ENCODE assay signal across 8 mouse cellular contexts in the genomic region with DNA sequence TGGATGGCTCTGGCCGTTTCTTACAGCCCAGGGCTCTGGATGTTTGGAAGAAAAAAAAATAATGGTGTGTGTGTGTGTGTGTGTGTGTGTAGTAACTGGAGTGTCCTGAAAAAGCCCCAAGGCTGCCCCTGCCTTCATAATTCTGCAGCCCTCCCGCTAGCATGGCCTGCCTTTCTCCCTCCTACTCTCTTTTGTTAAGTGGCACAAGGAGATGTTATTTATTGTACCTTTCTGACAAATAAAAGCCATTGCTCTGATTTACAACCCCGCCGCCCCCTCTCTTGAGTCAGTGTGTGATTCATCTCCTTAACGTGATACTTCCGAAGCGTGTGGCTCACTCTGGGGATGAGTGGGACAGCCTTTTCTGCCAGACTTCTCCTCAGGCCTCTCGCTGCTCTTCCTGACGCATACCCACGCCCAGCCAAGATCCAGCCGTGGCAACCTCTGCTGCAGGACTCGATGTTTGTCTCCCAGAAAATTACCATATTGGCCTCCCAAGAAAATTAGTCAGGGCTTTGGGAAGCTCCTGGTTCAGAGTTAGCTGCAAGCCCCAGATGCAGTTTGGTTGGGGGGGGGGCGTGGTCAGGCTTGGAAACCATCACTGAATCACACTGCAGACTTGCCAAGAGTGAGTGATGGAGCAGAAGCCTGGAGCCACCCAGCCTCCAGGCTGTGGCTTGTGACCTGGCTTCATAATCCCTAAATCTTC.
DNase-seq lines count a peak whose midpoint lies in the region; ATAC-seq lines count a peak whose summit lies in the region.

No protein-coding gene starts in this region.

- H3K36me3 ChIP-seq in hindbrain, embryonic 10.5 days = no peaks in the 10 kb centered on the region
- H3K36me3 ChIP-seq in hindbrain, embryonic 12.5 days = no peaks in the 10 kb centered on the region
- no peaks in the 10 kb centered on the region for H3K36me3 ChIP-seq in neural tube, embryonic 12.5 days

- no peak overlapping the region for H3K4me2 ChIP-seq in hindbrain, embryonic 12.5 days (replicated peaks)
- peak overlapping the region; percentile 29 for H3K4me2 ChIP-seq in neural tube, embryonic 12.5 days (replicated peaks)

- H3K9ac ChIP-seq in hindbrain, embryonic 12.5 days = no peak overlapping the region
- H3K9ac ChIP-seq in neural tube, embryonic 12.5 days = no peak overlapping the region

- WGBS in hindbrain, embryonic 10.5 days = 63% methylated on average over 13 of the region's 13 CpGs
- WGBS in hindbrain, embryonic 12.5 days = 42% methylated on average over 13 of the region's 13 CpGs
- 11% methylated on average over 13 of the region's 13 CpGs for WGBS in neural tube, embryonic 12.5 days

- H3K4me1 ChIP-seq in hindbrain, embryonic 10.5 days (replicated peaks) = peaks cover 21% of the 10 kb centered on the region
- H3K4me1 ChIP-seq in hindbrain, embryonic 12.5 days = peaks cover 24% of the 10 kb centered on the region
- H3K4me1 ChIP-seq in neural tube, embryonic 12.5 days = peaks cover 27% of the 10 kb centered on the region

- ATAC-seq in hindbrain, embryonic 12.5 days (ENCODE audit: low FRiP score) = no peak
- ATAC-seq in neural tube, embryonic 12.5 days (ENCODE audit: low FRiP score, low read depth) = peak; percentile 86

- H3K27me3 ChIP-seq in hindbrain, embryonic 10.5 days (ENCODE audit: insufficient read depth, poor library complexity, severe bottlenecking) = no peaks in the 10 kb centered on the region
- H3K27me3 ChIP-seq in hindbrain, embryonic 12.5 days = no peaks in the 10 kb centered on the region
- 0 out of 2 replicates have a peak, but pooled peaks cover 3% of the 10 kb centered on the region for H3K27me3 ChIP-seq in neural tube, embryonic 12.5 days (replicated peaks)

- no peak for DNase-seq in hindbrain, embryonic 10.5 days (ENCODE audit: low spot score)
- peak; percentile 81 for DNase-seq in adrenal gland, postnatal 14 days
- peak; percentile 49 for DNase-seq in gastrocnemius, postnatal 25 days
- no peak for DNase-seq in spleen, adult 12 weeks (ENCODE audit: low spot score)
- DNase-seq in thymus, postnatal 4 days = no peak
- no peak for DNase-seq in lung, postnatal 36 days

- H3K27ac ChIP-seq in hindbrain, embryonic 10.5 days = peak overlapping the region; percentile 72
- no peak overlapping the region for H3K27ac ChIP-seq in hindbrain, embryonic 12.5 days
- peak overlapping the region; percentile 21; the same call in 1 of the 2 replicates for H3K27ac ChIP-seq in neural tube, embryonic 12.5 days

- H3K4me3 ChIP-seq in hindbrain, embryonic 10.5 days = no peak overlapping the region
- H3K4me3 ChIP-seq in hindbrain, embryonic 12.5 days = no peak overlapping the region
- H3K4me3 ChIP-seq in neural tube, embryonic 12.5 days = no peak overlapping the region

- no peaks in the 10 kb centered on the region for H3K9me3 ChIP-seq in hindbrain, embryonic 10.5 days
- H3K9me3 ChIP-seq in hindbrain, embryonic 12.5 days (replicated peaks) = no peaks in the 10 kb centered on the region
- no peaks in the 10 kb centered on the region for H3K9me3 ChIP-seq in neural tube, embryonic 12.5 days

Comparison
In these comparisons a context has a peak if more than half of its experiments do, and no peak if none do; other contexts are left out.
1. DNase-seq: peak in adrenal gland, postnatal 14 days (single experiment) and gastrocnemius, postnatal 25 days (single experiment); none in hindbrain, embryonic 10.5 days (single experiment), spleen, adult 12 weeks (single experiment), thymus, postnatal 4 days (single experiment) and lung, postnatal 36 days (single experiment).